ENCODE assay signal across 8 mouse cellular contexts in the genomic region with DNA sequence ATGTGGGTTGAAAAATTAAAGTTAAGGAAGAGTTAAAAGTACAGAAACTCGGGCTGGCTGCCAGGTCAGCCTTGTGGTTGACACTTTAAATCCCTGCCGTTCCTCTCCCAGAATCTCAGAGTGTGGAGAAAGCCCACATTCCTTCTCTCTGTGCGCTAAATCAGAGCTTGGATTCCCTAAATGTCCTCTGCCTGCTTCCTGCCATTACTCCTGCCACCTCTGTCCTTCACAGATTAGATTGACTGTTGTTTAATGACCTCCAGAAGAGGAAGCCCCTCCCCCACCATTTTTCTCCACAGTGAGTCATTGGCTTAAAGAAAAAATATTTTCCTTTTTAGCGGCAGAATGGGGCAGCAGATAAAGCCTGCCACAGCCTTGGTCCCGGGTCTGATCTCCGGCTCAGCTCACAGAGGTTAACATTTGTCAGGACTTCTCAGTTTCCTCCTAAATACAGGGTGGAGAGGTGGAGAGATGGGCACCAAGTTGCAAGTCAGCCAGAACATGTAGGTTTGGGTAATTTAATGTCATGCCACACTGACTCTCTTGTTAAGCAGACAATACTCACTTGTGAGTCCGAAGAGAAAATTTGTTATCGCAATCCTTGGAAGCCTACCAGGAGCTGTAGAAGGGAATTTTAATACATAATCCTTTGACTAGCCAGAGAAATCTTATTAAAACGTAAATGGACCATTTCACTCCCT.
DNase-seq lines count a peak whose midpoint lies in the region; ATAC-seq and TF ChIP-seq lines count a peak whose summit lies in the region.

No protein-coding gene starts in this region.

- H3K9me3 ChIP-seq in hindbrain, embryonic 12.5 days (replicated peaks), result no peaks in the 10 kb centered on the region
- no peaks in the 10 kb centered on the region for H3K9me3 ChIP-seq in limb, embryonic 14.5 days (ENCODE audit: control insufficient read depth, low read length)
- H3K9me3 ChIP-seq in neural tube, embryonic 14.5 days (ENCODE audit: control insufficient read depth, low read length), result no peaks in the 10 kb centered on the region

- no peak for TF ChIP-seq POLR2A in limb, embryonic 14.5 days (IDR thresholded peaks at IDR 0.05; ENCODE audit: borderline replicate concordance, extremely low read depth, insufficient read depth, insufficient read length)

- peak; percentile 79 for DNase-seq in Muller cell, postnatal 12 days (ENCODE audit: inconsistent ontology term)
- peak; percentile 77 for DNase-seq in embryo, embryonic 10.5 days (ENCODE audit: low spot score)
- DNase-seq in limb, embryonic 14.5 days (ENCODE audit: low spot score), result peak; percentile 64
- DNase-seq in B cell, adult 2 months, result no peak
- DNase-seq in cerebellum, adult 11-12 months, result no peak
- DNase-seq in thymus, postnatal 10 days (ENCODE audit: low spot score in 2 of 2), result no peak

- no peaks in the 10 kb centered on the region for H3K27me3 ChIP-seq in hindbrain, embryonic 12.5 days
- no peaks in the 10 kb centered on the region for H3K27me3 ChIP-seq in limb, embryonic 14.5 days (ENCODE audit: control insufficient read depth, insufficient read depth, low read length)
- H3K27me3 ChIP-seq in neural tube, embryonic 14.5 days (ENCODE audit: control insufficient read depth, insufficient read depth, low read length), result no peaks in the 10 kb centered on the region

- H3K27ac ChIP-seq in hindbrain, embryonic 12.5 days, result peak overlapping the region; percentile 75
- H3K27ac ChIP-seq in limb, embryonic 14.5 days (replicated peaks; ENCODE audit: low read depth, low read length), result peak overlapping the region; percentile 73
- peak overlapping the region; percentile 28; the same call in 1 of the 2 replicates for H3K27ac ChIP-seq in neural tube, embryonic 14.5 days (ENCODE audit: low read depth, low read length)

- ATAC-seq in hindbrain, embryonic 12.5 days (ENCODE audit: low FRiP score), result 0 out of 2 replicates have a peak, but pooled peaks have one; percentile 29
- ATAC-seq in limb, embryonic 14.5 days (ENCODE audit: low FRiP score, low read depth), result no peak
- ATAC-seq in neural tube, embryonic 14.5 days (ENCODE audit: low read depth), result no peak

- H3K36me3 ChIP-seq in hindbrain, embryonic 12.5 days, result no peaks in the 10 kb centered on the region
- no peaks in the 10 kb centered on the region for H3K36me3 ChIP-seq in limb, embryonic 14.5 days (ENCODE audit: control insufficient read depth, insufficient read depth, low read length)
- no peaks in the 10 kb centered on the region for H3K36me3 ChIP-seq in neural tube, embryonic 14.5 days (ENCODE audit: control insufficient read depth, insufficient read depth, low read length)

- H3K4me1 ChIP-seq in hindbrain, embryonic 12.5 days, result peaks cover 41% of the 10 kb centered on the region
- H3K4me1 ChIP-seq in limb, embryonic 14.5 days (ENCODE audit: control insufficient read depth, insufficient read depth, low read length), result peaks cover 72% of the 10 kb centered on the region
- peaks cover 23% of the 10 kb centered on the region for H3K4me1 ChIP-seq in neural tube, embryonic 14.5 days (ENCODE audit: control insufficient read depth, insufficient read depth, low read length)

- WGBS in hindbrain, embryonic 12.5 days, result 18% methylated on average over 9 of the region's 9 CpGs
- 7% methylated on average over 9 of the region's 9 CpGs for WGBS in limb, embryonic 14.5 days
- 13% methylated on average over 9 of the region's 9 CpGs for WGBS in neural tube, embryonic 14.5 days

- no peak overlapping the region for H3K9ac ChIP-seq in hindbrain, embryonic 12.5 days
- H3K9ac ChIP-seq in limb, embryonic 14.5 days (ENCODE audit: low read depth, low read length, severe bottlenecking), result no peak overlapping the region
- H3K9ac ChIP-seq in neural tube, embryonic 14.5 days (replicated peaks; ENCODE audit: low read depth, low read length), result 0 out of 2 replicates have a peak overlapping the region, but pooled peaks have one; percentile 16

- peak overlapping the region; percentile 32 for H3K4me2 ChIP-seq in hindbrain, embryonic 12.5 days (replicated peaks)
- H3K4me2 ChIP-seq in limb, embryonic 14.5 days (replicated peaks; ENCODE audit: low read depth, low read length, severe bottlenecking), result peak overlapping the region; percentile 29
- H3K4me2 ChIP-seq in neural tube, embryonic 14.5 days (ENCODE audit: low read depth, low read length), result peak overlapping the region; percentile 33; the same call in 1 of the 2 replicates

- no peak overlapping the region for H3K4me3 ChIP-seq in hindbrain, embryonic 12.5 days
- no peak overlapping the region for H3K4me3 ChIP-seq in limb, embryonic 14.5 days (replicated peaks; ENCODE audit: low read length)
- no peak overlapping the region for H3K4me3 ChIP-seq in neural tube, embryonic 14.5 days (ENCODE audit: low read depth, low read length)

Comparison
In these comparisons a context has a peak if more than half of its experiments do, and no peak if none do; other contexts are left out.
1. DNase-seq: peak in Muller cell, postnatal 12 days (single experiment), embryo, embryonic 10.5 days (single experiment) and limb, embryonic 14.5 days (single experiment); none in B cell, adult 2 months (0 of 2), cerebellum, adult 11-12 months (single experiment) and thymus, postnatal 10 days (0 of 2).
2. Peak in every context shown above with its lines, with median percentiles within 50 percentile points of each other: H3K27ac ChIP-seq and H3K4me2 ChIP-seq.